Mouse (Mus musculus) bone marrow macrophage, adult 2 months (primary cell): Measurements from ENCODE around the gene Set.

ENCODE experiments used
- CTCF ChIP-seq: IDR thresholded peaks from 2 replicates; pipeline ENCODE4 v1.5.1; 2012; ENCODE audit warnings: low read depth, mild to moderate bottlenecking, low read length, moderate library complexity
- POLR2A ChIP-seq: IDR thresholded peaks from 2 replicates; pipeline ENCODE4 v1.6.1; 2012; ENCODE audit warnings: mild to moderate bottlenecking, low read depth, low read length, borderline replicate concordance

DNA sequence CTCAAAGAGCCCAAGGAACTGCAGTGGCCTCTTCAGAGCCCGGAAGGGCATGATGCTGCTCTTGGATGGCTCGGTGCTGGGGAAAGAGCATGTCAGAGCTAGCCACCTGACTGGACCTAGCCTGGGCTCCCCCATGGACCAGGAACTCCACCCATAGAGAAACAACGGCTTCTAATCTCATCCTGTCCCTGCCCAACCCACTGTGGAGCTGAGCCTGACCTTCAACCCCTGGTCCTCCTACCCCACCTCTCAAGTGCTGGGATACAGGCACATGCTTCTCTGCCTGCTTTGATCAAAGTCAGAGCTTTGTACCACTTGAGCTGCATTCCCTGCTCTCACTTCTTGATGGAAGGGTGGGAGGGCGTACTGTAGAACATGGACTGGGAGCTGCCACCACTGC lies 51.1 kb downstream of the Set start:
- TF ChIP-seq POLR2A (no peak), CTCF (no peak)
